Mouse (Mus musculus) right cerebral cortex, postnatal 25 days (tissue): ENCODE measurements around the gene Celsr3.

Source experiments
- DNase-seq: peaks from one replicate; pipeline ENCODE4 v3.0.0; 2022

The Celsr3 gene

GRCm38 (mm10) chr9:108858792-108859527 is 32.8 kb downstream of the Celsr3 start:
- no peak for DNase-seq
